Mouse (Mus musculus): Measurements from ENCODE around the gene Clec11a. TPM values are rescaled to one million over a fixed set of nuclear protein-coding genes. Genes with fewer than 3 reads are reported as not detected.

Gene Clec11a
- total RNA-seq, 1 experiment: 2.2 TPM

DNA sequence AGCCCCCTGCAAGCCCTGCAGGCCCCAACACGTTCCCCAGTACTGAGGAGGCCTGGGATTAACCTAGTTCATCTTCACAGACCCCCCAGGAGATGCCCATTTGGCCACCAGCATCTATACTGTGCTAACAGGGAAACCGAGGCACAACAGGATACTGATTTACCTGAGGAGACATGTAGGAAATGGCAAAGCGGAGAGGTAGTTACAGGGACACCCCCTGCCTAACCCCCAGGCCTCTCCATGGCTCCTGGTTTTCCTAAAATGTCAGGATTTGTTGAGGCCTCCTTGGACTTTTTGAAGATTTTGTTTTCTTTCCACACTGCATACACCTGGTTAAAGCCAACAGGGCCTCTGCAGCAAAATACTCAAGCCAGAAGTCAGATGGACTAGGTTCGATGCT is 49.4 kb downstream of the Clec11a start, which contains the start of gene Acp4:
Gene Acp4 (minus strand): TSS at position 101 of the 400 bp plus-strand sequence.
- TF ChIP-seq ZNF384 (IDR thresholded peaks at IDR 0.05; ENCODE audit: low read depth, low read length) (no peak), HCFC1 (IDR thresholded peaks at IDR 0.05; ENCODE audit: borderline replicate concordance, insufficient read depth, low read length) (no peak), MAFK (IDR thresholded peaks at IDR 0.05; ENCODE audit: insufficient read depth, low read depth, low read length) (no peak), ZC3H11A (IDR thresholded peaks at IDR 0.05; ENCODE audit: borderline replicate concordance, low read depth, low read length) (no peak), CHD2 (IDR thresholded peaks at IDR 0.05; ENCODE audit: low read depth, low read length) (no peak)
- Histone ChIP-seq H3K9me3 (ENCODE audit: control insufficient read depth, insufficient read depth, low read depth, low read length) (no peaks in the 10 kb centered on the region), H3K9ac (ENCODE audit: insufficient read depth, low read depth, low read length, poor library complexity, severe bottlenecking) (no peak within 1 kb of the TSS), H3K36me3 (ENCODE audit: control insufficient read depth, insufficient read depth, low read length, poor library complexity, severe bottlenecking) (peaks cover 4% of the 10 kb centered on the region; the same call in 1 of the 2 replicates), H3K4me3 (ENCODE audit: insufficient read depth in 1 of 2, low read depth in 1 of 2, low read length in 2 of 2, poor library complexity in 1 of 2, severe bottlenecking in 1 of 2) (no peak within 1 kb of the TSS), H3K27ac (ENCODE audit: insufficient read depth, low read depth, low read length, poor library complexity, severe bottlenecking) (no peak within 1 kb of the TSS), H3K4me1 (ENCODE audit: control insufficient read depth in 2 of 2, insufficient read depth in 2 of 2, low read length in 2 of 2, poor library complexity in 1 of 2) (peaks cover 0 to 13% of the 10 kb centered on the region in 2 experiments; a peak in 1 of 4 replicates)
- DNase-seq (ENCODE audit: low read depth, low spot score): no peak
- in situ Hi-C loops (cut with MboI; ENCODE audit: low sequenced_read_pairs in 2 of 2, unreplicated experiment in 2 of 2): loop anchor here in 1 of 2 experiments (5.0 to 25.0 kb wide), 2 partner anchors 50 to 180 kb away; partner anchors contain the start of genes Klk1b4 and Lrrc4b

DNA sequence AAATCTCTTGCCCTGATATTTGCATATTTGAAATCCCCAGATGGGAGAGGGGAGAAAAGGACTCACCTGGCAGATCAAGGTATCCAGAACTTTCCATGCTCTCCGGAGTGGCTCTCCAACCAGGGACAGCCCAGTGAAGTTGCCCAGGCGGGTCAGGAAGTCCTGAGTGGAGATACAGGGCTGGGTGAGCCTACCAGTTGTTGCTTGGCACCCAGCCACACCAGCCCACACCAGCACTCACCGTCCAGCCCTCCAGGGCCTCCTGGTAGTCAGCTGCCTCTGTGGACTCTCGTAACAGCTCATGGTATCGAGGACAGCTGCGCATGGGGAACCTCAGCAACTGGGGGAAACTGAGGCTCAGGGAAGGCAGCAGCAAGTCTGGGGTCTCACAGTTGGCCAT is 51.8 kb downstream of the Clec11a start:
- TF ChIP-seq ZNF384 (IDR thresholded peaks at IDR 0.05; ENCODE audit: low read depth, low read length) (no peak), CHD2 (IDR thresholded peaks at IDR 0.05; ENCODE audit: low read depth, low read length) (no peak), ZC3H11A (IDR thresholded peaks at IDR 0.05; ENCODE audit: borderline replicate concordance, low read depth, low read length) (no peak), MAFK (IDR thresholded peaks at IDR 0.05; ENCODE audit: insufficient read depth, low read depth, low read length) (no peak)
- no peak overlapping the region for H3K4me3 ChIP-seq (ENCODE audit: insufficient read depth in 1 of 2, low read depth in 1 of 2, low read length in 2 of 2, poor library complexity in 1 of 2, severe bottlenecking in 1 of 2)
- no peak overlapping the region for H3K27ac ChIP-seq (ENCODE audit: insufficient read depth, low read depth, low read length, poor library complexity, severe bottlenecking)
- H3K9me3 ChIP-seq (ENCODE audit: control insufficient read depth, insufficient read depth, low read depth, low read length): no peaks in the 10 kb centered on the region
- DNase-seq (ENCODE audit: low read depth, low spot score): no peak
- peaks cover 22% of the 10 kb centered on the region for H3K36me3 ChIP-seq (ENCODE audit: control insufficient read depth, insufficient read depth, low read length, poor library complexity, severe bottlenecking)
- in situ Hi-C loops (cut with MboI; ENCODE audit: low sequenced_read_pairs in 2 of 2, unreplicated experiment in 2 of 2): loop anchor here in 1 of 2 experiments (5.0 to 25.0 kb wide), 2 partner anchors 48 to 182 kb away; partner anchors contain the start of genes Klk1b4 and Lrrc4b
- peaks cover 0 to 12% of the 10 kb centered on the region in 2 experiments; a peak in 1 of 4 replicates for H3K4me1 ChIP-seq (ENCODE audit: control insufficient read depth in 2 of 2, insufficient read depth in 2 of 2, low read length in 2 of 2, poor library complexity in 1 of 2)
- H3K9ac ChIP-seq (ENCODE audit: insufficient read depth, low read depth, low read length, poor library complexity, severe bottlenecking): no peak overlapping the region

DNA sequence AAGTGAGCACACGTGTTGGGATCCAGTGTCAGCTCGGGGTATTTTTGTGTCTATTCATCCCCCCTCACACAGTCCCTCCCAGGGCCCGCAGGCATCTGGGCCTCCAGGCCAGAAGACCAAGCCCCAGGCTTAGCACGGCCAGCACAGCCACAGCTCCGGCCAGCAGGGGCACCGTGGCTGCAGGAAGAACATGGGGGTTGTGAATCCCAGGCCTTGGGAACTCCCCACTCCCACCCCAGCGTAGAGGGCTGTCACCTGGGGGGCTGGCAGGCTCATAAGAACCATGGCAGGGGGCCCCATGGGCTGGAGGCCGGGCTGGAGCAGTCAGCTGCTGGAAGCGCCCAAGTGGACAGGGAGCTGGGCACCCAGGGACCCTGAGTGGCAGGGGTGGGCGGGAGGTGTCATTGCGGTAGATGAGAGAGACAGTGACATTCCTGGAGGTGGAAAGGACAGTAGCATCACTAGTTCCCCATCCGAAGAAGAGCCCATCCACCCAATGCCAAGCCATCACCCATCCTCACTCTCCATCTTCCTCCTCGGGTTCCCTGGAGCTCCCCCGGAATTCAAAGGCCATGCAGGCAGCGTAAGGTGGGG is 53.6 kb downstream of the Clec11a start:
- Histone ChIP-seq H3K27ac (ENCODE audit: insufficient read depth, low read depth, low read length, poor library complexity, severe bottlenecking) (no peak overlapping the region), H3K9me3 (ENCODE audit: control insufficient read depth, insufficient read depth, low read depth, low read length) (no peaks in the 10 kb centered on the region), H3K4me1 (ENCODE audit: control insufficient read depth in 2 of 2, insufficient read depth in 2 of 2, low read length in 2 of 2, poor library complexity in 1 of 2) (peaks cover 0 to 14% of the 10 kb centered on the region in 2 experiments; a peak in 1 of 4 replicates), H3K9ac (ENCODE audit: insufficient read depth, low read depth, low read length, poor library complexity, severe bottlenecking) (no peak overlapping the region), H3K36me3 (ENCODE audit: control insufficient read depth, insufficient read depth, low read length, poor library complexity, severe bottlenecking) (peaks cover 38% of the 10 kb centered on the region), H3K4me3 (ENCODE audit: insufficient read depth in 1 of 2, low read depth in 1 of 2, low read length in 2 of 2, poor library complexity in 1 of 2, severe bottlenecking in 1 of 2) (no peak overlapping the region)
- TF ChIP-seq MAFK (IDR thresholded peaks at IDR 0.05; ENCODE audit: insufficient read depth, low read depth, low read length) (no peak), ZC3H11A (IDR thresholded peaks at IDR 0.05; ENCODE audit: borderline replicate concordance, low read depth, low read length) (no peak), CHD2 (IDR thresholded peaks at IDR 0.05; ENCODE audit: low read depth, low read length) (no peak), ZNF384 (IDR thresholded peaks at IDR 0.05; ENCODE audit: low read depth, low read length) (no peak), HCFC1 (IDR thresholded peaks at IDR 0.05; ENCODE audit: borderline replicate concordance, insufficient read depth, low read length) (no peak)
- no peak for DNase-seq (ENCODE audit: low read depth, low spot score)
- in situ Hi-C loops (cut with MboI; ENCODE audit: low sequenced_read_pairs in 2 of 2, unreplicated experiment in 2 of 2): loop anchor here in 1 of 2 experiments (25.0 kb wide), 1 partner anchor 184 kb away; the partner anchor contains the start of gene Lrrc4b

Other genes starting within 250 kb of the Clec11a start
- not detected in 2 replicates for gene Klk1b21, start 204.6 kb downstream of the Clec11a start, total RNA-seq (2012; rRNA removed)
- gene Klk1b22, start 194.2 kb downstream of the Clec11a start, total RNA-seq (2012; rRNA removed): not detected in 2 replicates
- gene Klk1b16, start 170.1 kb downstream of the Clec11a start, total RNA-seq (2012; rRNA removed): not detected in 2 replicates
- not detected in 2 replicates for gene Klk1b24, start 118.7 kb downstream of the Clec11a start, total RNA-seq (2012; rRNA removed)
- gene Klk1b3, start 108.7 kb downstream of the Clec11a start, total RNA-seq (2012; rRNA removed): 0.40 TPM in 1 of 2 replicates, not detected in the other
- not detected in 2 replicates for gene Klk1b4, start 99.5 kb downstream of the Clec11a start, total RNA-seq (2012; rRNA removed)
- gene Klk1b5, start 91.0 kb downstream of the Clec11a start, total RNA-seq (2012; rRNA removed): not detected in 2 replicates
- gene Klk1, start 81.5 kb downstream of the Clec11a start, total RNA-seq (2012; rRNA removed): 4.0 and 5.8 TPM in 2 replicates
- gene Gm36864, start 70.7 kb downstream of the Clec11a start, total RNA-seq (2012; rRNA removed): not detected in 2 replicates
- 0.42 and 0.58 TPM in 2 replicates for gene 1700028J19Rik, start 60.2 kb downstream of the Clec11a start, total RNA-seq (2012; rRNA removed)
- gene 2410002F23Rik, start 60.2 kb downstream of the Clec11a start, total RNA-seq (2012; rRNA removed): 127 and 194 TPM in 2 replicates
- 0.18 and 0.58 TPM in 2 replicates for gene Acp4, start 49.5 kb downstream of the Clec11a start, total RNA-seq (2012; rRNA removed)
- gene Gm15517, start 45.5 kb downstream of the Clec11a start, total RNA-seq (2012; rRNA removed): 1.4 TPM in 1 of 2 replicates, not detected in the other
- gene Shank1, start 3.4 kb upstream of the Clec11a start, total RNA-seq (2012; rRNA removed): 1.0 and 1.5 TPM in 2 replicates
- gene Syt3, start 77.2 kb upstream of the Clec11a start, total RNA-seq (2012; rRNA removed): 5.8 and 8.0 TPM in 2 replicates
- 1.4 and 4.8 TPM in 2 replicates for gene 1700008O03Rik, start 78.9 kb upstream of the Clec11a start, total RNA-seq (2012; rRNA removed)
- 0.18 TPM in 1 of 2 replicates, not detected in the other for gene Lrrc4b, start 122.1 kb upstream of the Clec11a start, total RNA-seq (2012; rRNA removed)
- not detected in 2 replicates for gene Aspdh, start 158.5 kb upstream of the Clec11a start, total RNA-seq (2012; rRNA removed)
- gene Josd2, start 161.1 kb upstream of the Clec11a start, total RNA-seq (2012; rRNA removed): 18.6 and 18.9 TPM in 2 replicates
- gene Emc10, start 189.6 kb upstream of the Clec11a start, total RNA-seq (2012; rRNA removed): 64.2 and 104 TPM in 2 replicates
- gene Fam71e1, start 189.7 kb upstream of the Clec11a start, total RNA-seq (2012; rRNA removed): 3.4 and 4.2 TPM in 2 replicates
- 0.80 and 1.6 TPM in 2 replicates for gene Mybpc2, start 217.8 kb upstream of the Clec11a start, total RNA-seq (2012; rRNA removed)
- gene Spib, start 225.2 kb upstream of the Clec11a start, total RNA-seq (2012; rRNA removed): 0.67 and 0.90 TPM in 2 replicates
- gene Pold1, start 241.9 kb upstream of the Clec11a start, total RNA-seq (2012; rRNA removed): 108 and 156 TPM in 2 replicates
- gene Nr1h2, start 247.0 kb upstream of the Clec11a start, total RNA-seq (2012; rRNA removed): 78.5 and 144 TPM in 2 replicates